Mouse (Mus musculus) right cerebral cortex, adult 2 months (tissue): ENCODE measurements around the gene Med12l.
"Not testable (repeated sequence)": the region's sequence is repeated elsewhere in the genome, so short reads cannot be mapped to it uniquely, and the experiment has no call there.

ENCODE experiments used
- DNase-seq, 2 experiments: peaks; one replicate each; pipeline ENCODE4 v3.0.0; 2021 to 2022; ENCODE audit warnings: low spot score in 2 of 2

Gene Med12l

GRCm38 (mm10) chr3:59139651-59140051, 134.0 kb downstream of the Med12l start:
- DNase-seq = no peak

DNA sequence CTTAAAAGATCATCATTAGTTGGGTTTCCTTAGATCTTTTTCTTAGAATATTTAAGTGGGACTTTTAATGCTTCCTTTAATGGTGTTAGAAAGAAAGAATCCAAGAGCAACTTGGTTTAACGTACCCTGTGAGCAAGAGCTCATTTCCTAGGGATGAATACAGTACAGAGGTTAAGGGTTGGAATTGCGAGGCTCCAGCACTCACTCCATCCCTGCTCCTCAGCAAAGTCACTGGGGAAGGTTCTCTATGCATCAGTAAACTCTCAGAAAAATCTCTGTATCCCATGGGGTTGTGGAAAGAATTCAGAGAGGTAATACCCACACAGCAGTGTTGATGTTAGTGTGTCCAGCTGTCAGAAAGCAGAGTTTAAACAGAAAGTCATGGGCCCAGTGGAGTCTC, 134.5 kb downstream of the Med12l start:
- no peak for DNase-seq

DNA sequence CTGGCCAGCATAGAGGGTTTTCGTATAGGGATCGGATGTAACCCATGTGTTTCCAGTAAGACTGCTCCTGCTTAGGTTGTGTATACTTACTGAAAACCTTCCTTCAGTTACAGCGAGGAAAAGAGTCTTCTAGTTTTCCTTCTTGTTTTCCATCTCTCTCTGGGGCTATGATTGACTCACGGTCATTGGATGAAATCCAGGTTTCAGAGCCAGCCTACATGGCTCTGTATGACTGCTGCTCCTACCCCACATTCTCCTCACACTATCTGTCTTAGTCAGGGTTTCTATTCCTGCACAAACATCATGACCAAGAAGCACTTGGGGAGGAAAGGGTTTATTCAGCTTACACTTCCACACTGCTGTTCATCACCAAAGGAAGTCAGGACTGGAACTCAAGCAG, 135.3 kb downstream of the Med12l start:
- not testable (repeated sequence) for DNase-seq

DNA sequence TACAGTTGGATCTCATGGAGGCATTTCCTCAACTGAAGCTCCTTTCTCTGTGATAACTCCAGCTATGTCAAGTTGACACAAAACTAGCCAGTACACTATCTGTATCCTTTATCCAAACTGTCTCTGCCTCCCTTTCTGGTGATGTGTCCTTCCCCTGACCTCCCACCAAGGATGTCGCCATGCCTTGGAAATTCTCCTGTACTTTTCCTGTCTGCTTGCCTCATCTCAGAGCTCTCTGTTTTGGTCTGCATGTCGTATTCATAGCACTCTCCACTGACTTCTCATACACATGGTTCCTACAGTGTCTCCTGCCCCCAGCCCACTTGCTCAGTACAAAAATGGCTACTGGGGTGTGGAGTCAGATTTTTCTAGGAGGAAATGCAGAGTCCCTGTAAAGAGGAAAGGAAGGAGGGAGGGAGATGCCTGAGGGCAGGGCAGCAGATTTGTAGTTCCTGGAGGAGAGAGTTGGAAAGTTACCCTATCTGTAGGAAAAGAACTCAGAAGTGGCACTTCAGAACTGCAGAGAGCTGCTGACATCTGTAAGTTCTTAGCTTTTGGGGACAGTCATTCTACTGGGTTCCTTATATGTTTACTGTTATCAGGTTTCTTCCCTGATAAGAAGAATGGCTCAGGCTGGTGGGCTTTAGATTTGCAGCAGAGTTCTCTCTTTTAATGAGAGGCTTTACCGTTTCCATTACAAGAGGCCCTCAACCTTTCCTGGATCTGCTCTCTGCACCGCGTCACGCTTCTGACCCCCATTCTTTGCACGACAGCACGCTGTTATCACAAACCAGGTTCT, 136.1 kb downstream of the Med12l start:
- DNase-seq = no peak

GRCm38 (mm10) chr3:59145194-59145593, 139.6 kb downstream of the Med12l start:
- DNase-seq = no peak

DNA sequence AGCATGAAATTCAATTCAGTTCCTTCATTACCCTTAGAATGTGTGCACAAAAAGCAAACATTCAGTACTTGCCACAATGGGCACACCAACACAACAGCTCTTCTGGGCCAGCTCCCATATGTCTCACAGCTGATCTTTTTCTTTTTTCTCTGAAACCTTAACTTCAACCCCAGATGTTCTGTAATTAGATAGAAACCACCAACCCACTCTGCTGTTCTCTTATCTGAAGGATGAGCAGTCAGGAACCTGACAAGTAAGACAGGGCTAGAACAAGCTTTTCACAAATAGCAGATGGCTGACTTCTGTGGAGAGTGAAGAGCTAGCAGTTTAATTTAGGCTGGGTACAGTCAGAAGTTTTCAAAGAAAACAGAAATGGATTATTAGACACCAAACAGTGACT, 144.0 kb downstream of the Med12l start:
- no peak for DNase-seq

- DNase-seq = no peak
Measured at GRCm38 (mm10) chr3:59150624-59151023, 145.0 kb downstream of the Med12l start.

- DNase-seq = no peak
Measured at GRCm38 (mm10) chr3:59153424-59153823, 147.8 kb downstream of the Med12l start, which contains the start of gene P2ry14. Gene P2ry14, minus strand, starts transcription at chr3:59153618.

DNA sequence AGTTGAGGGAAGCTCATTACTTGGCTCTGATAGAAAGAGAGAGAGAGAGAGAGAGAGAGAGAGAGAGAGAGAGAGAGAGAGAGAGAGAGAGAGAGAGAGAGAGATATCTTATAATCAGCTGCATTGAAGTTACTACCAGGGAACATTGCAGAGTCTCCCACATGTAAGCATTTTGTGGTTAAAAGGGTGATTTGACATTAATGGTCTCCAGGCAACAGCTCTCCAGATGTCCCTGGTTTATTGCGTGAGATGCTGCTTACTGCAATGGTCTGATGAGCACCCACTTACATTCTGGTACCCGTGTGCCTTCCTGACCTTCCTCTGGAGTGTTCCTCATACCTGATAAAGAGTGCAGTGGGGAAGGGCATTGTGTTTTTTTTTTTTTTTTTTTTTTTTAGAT, 149.3 kb downstream of the Med12l start:
- DNase-seq = no peak

DNA sequence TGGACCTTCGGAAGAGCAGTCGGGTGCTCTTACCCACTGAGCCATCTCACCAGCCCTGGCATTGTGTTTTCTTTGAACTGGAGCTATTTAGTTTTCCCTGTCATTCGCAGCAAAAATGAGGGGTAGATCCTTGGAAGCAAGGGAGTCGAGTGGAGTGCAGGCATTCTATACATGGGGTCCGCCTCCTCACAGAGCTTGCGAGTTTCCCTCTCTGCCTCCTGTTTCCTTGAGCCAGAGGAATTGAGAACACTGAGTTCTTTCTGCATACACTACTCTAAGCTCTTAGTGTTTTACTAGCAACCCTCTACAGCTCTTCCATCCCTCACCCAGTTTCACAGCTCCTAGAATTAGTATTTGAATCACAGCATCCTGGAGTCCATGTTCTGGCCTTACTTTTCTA, 149.8 kb downstream of the Med12l start:
- no peak for DNase-seq

GRCm38 (mm10) chr3:59157048-59157447, 151.4 kb downstream of the Med12l start:
- DNase-seq = no peak

GRCm38 (mm10) chr3:59160465-59160864, 154.8 kb downstream of the Med12l start:
- DNase-seq = no peak

- peak in 1 of 2 experiments; percentile 49 for DNase-seq
Measured at GRCm38 (mm10) chr3:59167417-59168054, 161.9 kb downstream of the Med12l start.

DNA sequence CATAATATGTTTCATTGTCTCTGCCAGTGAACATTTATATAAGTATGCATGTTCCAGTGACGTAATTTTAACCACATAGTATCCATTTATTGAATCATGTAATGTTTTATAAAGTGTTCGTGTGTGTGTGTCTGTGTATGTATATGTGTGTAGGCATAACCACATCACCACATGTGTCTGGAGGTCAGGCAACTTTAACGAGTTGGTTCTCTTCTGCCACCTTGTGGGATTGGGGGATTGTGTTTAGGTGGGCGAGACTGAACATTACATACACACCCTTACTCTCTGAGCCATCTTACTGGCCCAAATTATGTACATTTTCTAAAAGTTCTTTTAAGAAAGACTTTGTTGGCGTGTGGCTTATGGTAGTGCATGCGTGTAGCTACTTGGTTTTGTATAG, 162.9 kb downstream of the Med12l start:
- no peak for DNase-seq

GRCm38 (mm10) chr3:59169215-59169614, 163.6 kb downstream of the Med12l start:
- DNase-seq = no peak

- no peak for DNase-seq
Measured at GRCm38 (mm10) chr3:59169921-59170627, 164.4 kb downstream of the Med12l start.

- DNase-seq = no peak
Measured at GRCm38 (mm10) chr3:59174426-59175154, 169.0 kb downstream of the Med12l start.

- peak; percentile 59 to 68 for DNase-seq
Measured at GRCm38 (mm10) chr3:59175234-59175633, 169.6 kb downstream of the Med12l start.

DNA sequence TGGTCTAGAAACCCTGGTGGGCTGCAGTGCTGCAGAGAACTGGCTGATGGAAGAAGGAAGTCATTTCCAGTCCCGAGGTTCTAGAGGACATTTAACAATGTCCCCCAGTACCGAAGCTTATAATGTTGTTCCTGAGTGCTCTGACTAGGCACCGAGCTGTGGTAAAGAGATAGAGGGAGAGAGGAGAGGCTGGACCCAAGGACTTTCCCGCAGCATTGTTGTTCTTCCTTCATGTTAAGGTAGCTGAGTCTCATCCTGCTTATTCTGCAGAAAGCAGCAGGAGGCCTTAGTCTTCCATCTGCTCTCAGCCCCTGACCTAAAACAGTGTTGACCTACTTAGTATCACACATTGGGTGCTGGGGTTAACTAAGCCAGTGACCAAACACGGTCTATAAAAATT, 171.2 kb downstream of the Med12l start:
- no peak for DNase-seq

- no peak for DNase-seq
Measured at GRCm38 (mm10) chr3:59181134-59181533, 175.5 kb downstream of the Med12l start.

DNA sequence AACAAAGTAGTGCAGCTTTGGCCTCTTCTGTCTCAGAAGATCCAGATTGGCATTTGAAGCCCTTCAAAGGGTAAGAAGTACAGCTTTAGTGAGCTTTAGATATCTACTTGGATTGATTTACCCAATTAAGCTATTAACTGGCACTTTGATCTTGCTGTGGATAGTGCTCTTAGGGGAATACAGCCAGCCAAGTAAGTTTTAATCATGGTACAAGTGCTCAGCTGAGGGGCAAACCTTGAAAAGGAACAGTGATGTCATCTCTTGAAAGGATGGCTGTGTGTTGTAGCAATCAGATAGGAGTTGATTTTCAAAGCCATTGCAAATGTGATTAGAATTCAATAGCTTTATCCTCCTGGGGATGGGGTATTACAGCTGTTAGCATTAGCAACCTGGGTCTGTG, 176.5 kb downstream of the Med12l start:
- no peak for DNase-seq

DNA sequence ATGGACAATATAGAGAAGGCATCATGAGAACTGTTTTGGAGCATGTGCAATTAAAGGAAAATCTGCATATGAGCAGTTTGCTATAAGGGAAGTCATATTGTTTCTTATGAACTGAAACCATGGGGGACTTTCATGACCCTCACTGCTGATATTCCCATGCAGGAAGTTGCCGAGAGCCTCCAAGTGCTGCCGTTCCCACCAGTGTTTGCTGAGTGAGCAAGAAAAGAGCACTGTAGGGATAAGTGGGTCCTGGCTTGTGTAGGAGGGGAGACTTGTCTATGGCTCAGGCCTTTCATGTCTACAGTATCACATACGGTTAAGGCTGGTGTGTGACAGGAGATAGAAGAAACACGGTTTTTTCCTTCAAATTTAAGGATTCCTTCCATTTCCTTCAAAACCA, 180.0 kb downstream of the Med12l start:
- no peak for DNase-seq
